Mouse (Mus musculus): ENCODE data around the gene Prg4.

Prg4 gene

GRCm38 (mm10) chr1:150407285-150407684 lies 58.7 kb downstream of the Prg4 start:
- no peak for DNase-seq (ENCODE audit: low spot score in 2 of 2)

- no peak for DNase-seq (ENCODE audit: low spot score in 2 of 2)
These were observed 61.4 kb downstream of the Prg4 start for GRCm38 (mm10) chr1:150404555-150404954.

GRCm38 (mm10) chr1:150403914-150404313 lies 62.1 kb downstream of the Prg4 start:
- DNase-seq (ENCODE audit: low spot score in 2 of 2), result no peak
